Mouse (Mus musculus) liver, embryonic 14.5 days (tissue): Measurements from ENCODE around the gene Dapk1. TPM values are rescaled to one million over a fixed set of nuclear protein-coding genes. Genes with fewer than 3 reads are reported as not detected.
A peak's percentile ranks its signal among the peaks of the same experiment; 100 is the strongest.

ENCODE experiments used
- ATAC-seq: fragments of 200-750 bp; cut with Nextera tagmentation; 2 replicates; pipeline ENCODE4 v1.8.0; 2017; ENCODE audit warnings: moderate number of reproducible peaks, mild to moderate bottlenecking, moderate library complexity; ENCODE audit not compliant: insufficient read depth
- DNase-seq, 3 experiments: peaks; one replicate each; pipeline ENCODE4 v3.0.0-alpha.2; 2012 to 2013; ENCODE audit warnings: low read depth in 3 of 3, low spot score in 3 of 3
- H3K27ac ChIP-seq: fragments of 300-500 bp; sonication (generic); 2 replicates; pipeline ENCODE4 v1.5.1; 2014; ENCODE audit warnings: moderate library complexity, mild to moderate bottlenecking, control low read depth, inconsistent platforms
- H3K27me3 ChIP-seq: fragments of 300-500 bp; sonication (generic); 2 replicates; pipeline ENCODE4 v1.6.1; 2014; ENCODE audit warnings: mild to moderate bottlenecking, low read length, moderate library complexity; ENCODE audit not compliant: control insufficient read depth, insufficient read depth
- H3K36me3 ChIP-seq: fragments of 300-500 bp; sonication (generic); replicated peaks from 2 replicates; pipeline ENCODE4 v1.6.1; 2014; ENCODE audit warnings: low read depth; ENCODE audit not compliant: control insufficient read depth, insufficient read depth
- H3K4me1 ChIP-seq, 2 experiments: fragments of 200-500 bp in 1 of 2; fragments of 300-500 bp in 1 of 2; sonication (generic) in 1 of 2; replicated peaks; 2 replicates each; pipeline ENCODE4 v1.6.1; 2012 to 2014; ENCODE audit warnings: antibody characterized with exemption in 1 of 2, inconsistent platforms in 1 of 2, low read length in 1 of 2; ENCODE audit not compliant: control insufficient read depth in 2 of 2, insufficient read depth in 2 of 2
- H3K4me2 ChIP-seq: fragments of 300-500 bp; sonication (generic); 2 replicates; pipeline ENCODE4 v1.6.1; 2014; ENCODE audit warnings: low read depth, mild to moderate bottlenecking, control low read depth, moderate library complexity
- H3K4me3 ChIP-seq, 2 experiments: fragments of 200-500 bp in 1 of 2; fragments of 300-500 bp in 1 of 2; sonication (generic) in 1 of 2; 2 replicates each; pipeline ENCODE4 v1.5.1; 2012 to 2014; ENCODE audit warnings: low read depth in 2 of 2, low read length in 2 of 2, mild to moderate bottlenecking in 2 of 2, control low read depth in 1 of 2, inconsistent platforms in 1 of 2, moderate library complexity in 1 of 2; ENCODE audit not compliant: insufficient read depth in 1 of 2
- H3K9ac ChIP-seq: fragments of 300-500 bp; sonication (generic); replicated peaks from 2 replicates; pipeline ENCODE4 v1.6.1; 2014; ENCODE audit warnings: mild to moderate bottlenecking, control low read depth, moderate library complexity
- H3K9me3 ChIP-seq: fragments of 300-500 bp; sonication (generic); 2 replicates; pipeline ENCODE4 v1.6.1; 2016; ENCODE audit warnings: low read length, mixed read lengths; ENCODE audit not compliant: control insufficient read depth
- CTCF ChIP-seq: IDR thresholded peaks from 2 replicates; pipeline ENCODE4 v1.5.1; 2016; ENCODE audit warnings: antibody characterized with exemption, low read depth, control low read depth
- EP300 ChIP-seq: IDR thresholded peaks from 2 replicates; pipeline ENCODE4 v1.6.1; 2016; ENCODE audit warnings: antibody characterized with exemption, low read depth
- WGBS: fragments of 180-500 bp; shearing (Covaris S2); extraction: QIAGEN DNeasy Blood & Tissue Kit; methylation state at CpG from one replicate; pipeline ENCODE4 v1.1.7; 2014; ENCODE audit not compliant: insufficient replicate concordance; 5-methylcytosine and 5-hydroxymethylcytosine counted together
- polyA plus RNA-seq, 2 experiments: library from polyadenylated mRNA; depleted of rRNA in 1 of 2; stranded (reverse) in 1 of 2; unstranded in 1 of 2; fragments of >200 nt; fragmentation: Nextera tagmentation in 1 of 2; extraction: Ambion mirVana in 1 of 2; gene quantifications; 2 replicates each; pipeline versions ENCODE4 v1.2.1 to v1.2.3; 2012 to 2014

Gene Dapk1
- polyA plus RNA-seq, 2 experiments: 4.8 to 7.1 TPM

DNA sequence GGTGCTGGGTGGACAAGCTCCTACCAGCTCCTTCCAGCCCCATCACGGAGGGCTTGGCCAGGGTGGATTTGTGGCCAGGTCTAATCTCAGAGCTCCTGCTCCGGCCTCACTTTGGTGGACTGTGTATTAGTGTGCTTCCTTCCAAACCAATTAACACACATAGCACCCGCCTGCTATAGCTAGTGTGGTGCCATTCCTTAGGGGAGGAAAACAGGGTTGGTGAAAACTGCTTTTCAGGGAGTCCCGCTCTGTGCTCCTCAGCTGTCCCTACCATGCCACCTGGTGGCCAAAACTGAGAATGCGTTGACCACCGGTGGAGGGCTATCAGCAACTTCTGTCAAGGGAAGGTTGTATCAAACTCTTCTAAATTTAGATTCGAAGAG, 142.3 kb downstream of the Dapk1 start:
- TF ChIP-seq EP300 (no peak), CTCF (peak; percentile 98)
- Histone ChIP-seq H3K4me1 (peaks cover 44 to 48% of the 10 kb centered on the region in 2 experiments), H3K36me3 (no peaks in the 10 kb centered on the region), H3K27me3 (no peaks in the 10 kb centered on the region), H3K4me2 (peak overlapping the region; percentile 64), H3K9ac (no peak overlapping the region), H3K9me3 (no peaks in the 10 kb centered on the region), H3K4me3 (no peak overlapping the region), H3K27ac (peak overlapping the region; percentile 84)
- peak; percentile 50; the same call in 1 of the 2 replicates for ATAC-seq
- peak; percentile 62 to 70 (median 69) for DNase-seq
- 10% methylated on average over 7 of the region's 7 CpGs for WGBS

- Histone ChIP-seq H3K4me1 (peaks cover 44 to 48% of the 10 kb centered on the region in 2 experiments), H3K27ac (peak overlapping the region; percentile 53), H3K36me3 (no peaks in the 10 kb centered on the region), H3K4me3 (no peak overlapping the region), H3K9me3 (no peaks in the 10 kb centered on the region), H3K27me3 (no peaks in the 10 kb centered on the region), H3K4me2 (peak overlapping the region; percentile 55), H3K9ac (0 out of 2 replicates have a peak overlapping the region, but pooled peaks have one; percentile 23)
- ATAC-seq: no peak
- no peak for TF ChIP-seq EP300
- TF ChIP-seq CTCF: no peak
- WGBS: 25% methylated on average over 3 of the region's 3 CpGs
- DNase-seq: no peak
Measured at GRCm38 (mm10) chr13:60744736-60745135, 143.0 kb downstream of the Dapk1 start.

DNA sequence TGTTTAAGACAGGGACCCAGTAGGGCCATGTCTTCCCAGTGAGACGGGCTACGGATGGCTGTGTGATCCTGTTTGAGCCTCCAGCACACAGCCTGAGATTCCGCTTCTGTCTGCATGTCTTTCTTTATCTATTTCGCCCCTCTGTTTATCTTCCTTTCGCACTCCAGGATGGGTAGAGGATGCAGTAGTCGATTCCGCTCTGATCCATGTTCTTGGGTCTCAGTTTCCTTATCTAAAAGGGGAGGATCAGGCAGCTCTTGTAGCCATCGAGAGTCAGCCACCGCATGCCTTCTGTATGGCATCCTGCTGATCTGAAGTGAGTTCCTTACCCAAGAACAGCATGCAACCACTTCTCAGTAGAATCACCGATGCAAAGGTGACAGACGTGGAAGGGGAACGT, 143.6 kb downstream of the Dapk1 start:
- Histone ChIP-seq H3K9ac (no peak overlapping the region), H3K36me3 (no peaks in the 10 kb centered on the region), H3K4me3 (no peak overlapping the region), H3K27me3 (no peaks in the 10 kb centered on the region), H3K27ac (peak overlapping the region; percentile 63), H3K4me2 (peak overlapping the region; percentile 55), H3K4me1 (peaks cover 44 to 48% of the 10 kb centered on the region in 2 experiments), H3K9me3 (no peaks in the 10 kb centered on the region)
- ATAC-seq (peak; percentile 69), DNase-seq (peak; percentile 64 to 72 (median 71))
- 31% methylated on average over 12 of the region's 12 CpGs for WGBS
- TF ChIP-seq EP300: peak; percentile 90
- TF ChIP-seq CTCF: no peak

GRCm38 (mm10) chr13:60746271-60746670, 144.5 kb downstream of the Dapk1 start:
- H3K27me3 ChIP-seq: no peaks in the 10 kb centered on the region
- DNase-seq (peak in 1 of 3 experiments; percentile 35), ATAC-seq (no peak)
- WGBS: 37% methylated on average over 1 of the region's 1 CpGs
- H3K4me3 ChIP-seq: no peak overlapping the region
- peaks cover 44 to 48% of the 10 kb centered on the region in 2 experiments for H3K4me1 ChIP-seq
- no peaks in the 10 kb centered on the region for H3K36me3 ChIP-seq
- H3K4me2 ChIP-seq: no peak overlapping the region
- no peaks in the 10 kb centered on the region for H3K9me3 ChIP-seq
- peak; percentile 89 for TF ChIP-seq CTCF
- TF ChIP-seq EP300: no peak
- no peak overlapping the region for H3K9ac ChIP-seq
- H3K27ac ChIP-seq: no peak overlapping the region

GRCm38 (mm10) chr13:60747201-60747600, 145.5 kb downstream of the Dapk1 start:
- ATAC-seq: no peak
- 76% methylated on average over 1 of the region's 1 CpGs for WGBS
- H3K27ac ChIP-seq: no peak overlapping the region
- TF ChIP-seq EP300 (no peak), CTCF (peak; percentile 16; the same call in 1 of the 2 replicates)
- no peak overlapping the region for H3K9ac ChIP-seq
- no peak overlapping the region for H3K4me3 ChIP-seq
- H3K4me1 ChIP-seq: peaks cover 43 to 46% of the 10 kb centered on the region in 2 experiments
- H3K27me3 ChIP-seq: no peaks in the 10 kb centered on the region
- DNase-seq: no peak
- no peaks in the 10 kb centered on the region for H3K36me3 ChIP-seq
- H3K9me3 ChIP-seq: no peaks in the 10 kb centered on the region
- H3K4me2 ChIP-seq: no peak overlapping the region
